Mouse (Mus musculus) liver, embryonic 13.5 days (tissue): ENCODE measurements at regions not wholly inside any gene's neighbourhood (a gene's known extent, or its start where the extent isn't known, plus 50 kb on each side); places are given as distances from the start of the nearest gene placed in this dataset.

Experiments
- ATAC-seq: fragments of 200-750 bp; cut with Nextera tagmentation; 2 replicates; pipeline ENCODE4 v1.8.0; 2017; ENCODE audit warnings: low read depth, mild to moderate bottlenecking, moderate number of reproducible peaks, moderate library complexity
- DNase-seq: peaks from one replicate; pipeline ENCODE4 v3.0.0; 2022
- H3K27ac ChIP-seq: fragments of 300-500 bp; sonication (generic); 2 replicates; pipeline ENCODE4 v1.5.1; 2015; ENCODE audit warnings: moderate library complexity, mild to moderate bottlenecking, inconsistent platforms
- H3K27me3 ChIP-seq: fragments of 300-500 bp; sonication (generic); 2 replicates; pipeline ENCODE4 v1.6.1; 2015; ENCODE audit warnings: mild to moderate bottlenecking, inconsistent platforms
- H3K36me3 ChIP-seq: fragments of 300-500 bp; sonication (generic); 2 replicates; pipeline ENCODE4 v1.6.1; 2015; ENCODE audit warnings: mild to moderate bottlenecking, inconsistent platforms
- H3K4me1 ChIP-seq: fragments of 300-500 bp; sonication (generic); replicated peaks from 2 replicates; pipeline ENCODE4 v1.6.1; 2015; ENCODE audit warnings: inconsistent platforms
- H3K4me2 ChIP-seq: fragments of 300-500 bp; sonication (generic); 2 replicates; pipeline ENCODE4 v1.6.1; 2015; ENCODE audit warnings: inconsistent platforms, mild to moderate bottlenecking, moderate library complexity
- H3K4me3 ChIP-seq: fragments of 300-500 bp; sonication (generic); replicated peaks from 2 replicates; pipeline ENCODE4 v1.5.1; 2015; ENCODE audit warnings: mild to moderate bottlenecking, inconsistent platforms
- H3K9ac ChIP-seq: fragments of 300-500 bp; sonication (generic); 2 replicates; pipeline ENCODE4 v1.6.1; 2015; ENCODE audit warnings: mild to moderate bottlenecking, inconsistent platforms
- H3K9me3 ChIP-seq: fragments of 300-500 bp; sonication (generic); replicated peaks from 2 replicates; pipeline ENCODE4 v1.6.1; 2016; ENCODE audit warnings: inconsistent platforms
- WGBS: fragments of 180-500 bp; shearing (Covaris S2); methylation state at CpG from one replicate; pipeline ENCODE4 v1.1.7; 2015; ENCODE audit not compliant: insufficient replicate concordance; 5-methylcytosine and 5-hydroxymethylcytosine counted together

DNA sequence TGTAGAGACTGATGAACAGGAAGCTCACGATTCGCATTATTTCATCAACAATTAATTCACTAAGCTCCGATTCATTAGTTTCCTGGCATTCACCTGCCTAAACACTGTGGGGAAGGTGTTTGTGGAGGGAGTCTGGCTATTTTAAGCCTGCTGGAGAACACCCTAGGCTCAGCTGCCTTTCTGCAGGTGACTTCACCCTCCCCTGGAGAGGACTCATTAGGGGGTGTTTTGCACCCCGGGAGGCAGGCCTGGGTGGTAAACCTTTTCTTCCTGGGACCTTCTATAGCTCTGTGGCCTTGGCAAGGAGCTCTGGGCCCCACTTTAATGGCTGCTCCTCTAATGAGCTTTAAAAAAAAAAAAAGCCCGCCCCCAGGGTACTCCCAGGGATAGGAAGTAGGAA, 55.4 kb upstream of the Bnc1 start:
- H3K4me1 ChIP-seq: no peaks in the 10 kb centered on the region
- H3K36me3 ChIP-seq: no peaks in the 10 kb centered on the region
- H3K4me3 ChIP-seq: no peak overlapping the region
- no peak overlapping the region for H3K4me2 ChIP-seq
- DNase-seq (no peak), ATAC-seq (no peak)
- no peaks in the 10 kb centered on the region for H3K27me3 ChIP-seq
- no peaks in the 10 kb centered on the region for H3K9me3 ChIP-seq
- 71% methylated on average over 5 of the region's 5 CpGs for WGBS
- no peak overlapping the region for H3K9ac ChIP-seq
- no peak overlapping the region for H3K27ac ChIP-seq

DNA sequence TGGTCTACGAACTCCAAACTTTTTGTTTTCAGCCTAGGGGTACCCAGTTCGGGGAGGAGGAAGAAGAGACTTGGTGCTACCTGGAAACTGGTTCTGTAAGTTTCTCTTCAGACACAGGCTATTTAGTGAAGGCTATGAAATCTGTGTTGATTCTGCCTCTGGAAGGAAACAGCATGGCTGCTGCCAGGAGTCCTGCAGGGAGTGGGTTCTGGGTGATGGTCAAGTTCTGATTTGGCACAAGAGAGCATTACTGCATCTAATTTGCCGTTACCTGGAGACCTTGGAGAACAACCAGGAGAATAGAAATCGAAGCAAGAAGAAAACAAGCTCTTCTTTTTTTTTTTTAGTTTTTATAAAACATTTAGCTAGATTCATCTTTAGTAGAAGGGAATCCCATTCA, 61.3 kb upstream of the Bnc1 start:
- ATAC-seq (no peak), DNase-seq (no peak)
- Histone ChIP-seq H3K4me2 (no peak overlapping the region), H3K27ac (no peak overlapping the region), H3K36me3 (no peaks in the 10 kb centered on the region), H3K27me3 (peaks cover 7% of the 10 kb centered on the region; the same call in 1 of the 2 replicates), H3K4me3 (no peak overlapping the region), H3K9ac (no peak overlapping the region), H3K4me1 (no peaks in the 10 kb centered on the region), H3K9me3 (no peaks in the 10 kb centered on the region)
- WGBS: 48% methylated on average over 4 of the region's 4 CpGs

DNA sequence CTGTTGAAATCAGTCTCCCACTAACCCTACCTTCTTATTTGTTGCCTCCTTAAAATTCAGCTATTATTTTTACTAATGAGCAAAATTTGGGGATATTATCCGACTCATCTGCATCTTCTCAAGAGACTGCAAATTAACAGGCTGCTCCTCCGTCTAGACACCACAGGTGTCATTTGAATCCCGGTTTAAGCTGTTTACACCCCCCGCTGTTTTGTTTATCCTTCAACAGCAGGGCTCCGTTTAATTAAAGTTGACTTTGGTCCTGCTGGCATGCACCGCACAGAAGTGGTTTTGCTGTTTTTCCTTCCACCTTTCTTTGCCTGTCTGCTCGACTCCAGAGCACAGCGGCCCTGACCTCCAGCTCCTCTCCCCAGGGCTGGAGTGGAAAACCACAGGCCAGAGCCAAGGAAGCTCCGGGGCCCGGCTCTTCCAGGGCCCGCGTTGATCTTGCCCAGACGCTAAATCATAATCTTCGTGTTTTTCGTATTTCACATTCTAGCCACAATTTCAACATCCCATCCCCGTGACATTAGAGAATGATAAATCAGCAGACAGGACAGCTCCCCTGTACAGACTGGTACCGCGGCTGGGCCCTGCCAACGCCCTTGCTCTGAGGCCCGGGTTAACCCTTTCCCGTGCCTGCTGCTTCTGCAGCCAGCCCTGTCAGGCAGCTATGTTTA, 64.6 kb upstream of the Bnc1 start:
- peaks cover 7% of the 10 kb centered on the region; the same call in 1 of the 2 replicates for H3K27me3 ChIP-seq
- H3K4me2 ChIP-seq: no peak overlapping the region
- H3K36me3 ChIP-seq: no peaks in the 10 kb centered on the region
- H3K9ac ChIP-seq: no peak overlapping the region
- H3K9me3 ChIP-seq: no peaks in the 10 kb centered on the region
- ATAC-seq (no peak), DNase-seq (no peak)
- 10% methylated on average over 21 of the region's 21 CpGs for WGBS
- H3K4me3 ChIP-seq: no peak overlapping the region
- H3K27ac ChIP-seq: no peak overlapping the region
- no peaks in the 10 kb centered on the region for H3K4me1 ChIP-seq

DNA sequence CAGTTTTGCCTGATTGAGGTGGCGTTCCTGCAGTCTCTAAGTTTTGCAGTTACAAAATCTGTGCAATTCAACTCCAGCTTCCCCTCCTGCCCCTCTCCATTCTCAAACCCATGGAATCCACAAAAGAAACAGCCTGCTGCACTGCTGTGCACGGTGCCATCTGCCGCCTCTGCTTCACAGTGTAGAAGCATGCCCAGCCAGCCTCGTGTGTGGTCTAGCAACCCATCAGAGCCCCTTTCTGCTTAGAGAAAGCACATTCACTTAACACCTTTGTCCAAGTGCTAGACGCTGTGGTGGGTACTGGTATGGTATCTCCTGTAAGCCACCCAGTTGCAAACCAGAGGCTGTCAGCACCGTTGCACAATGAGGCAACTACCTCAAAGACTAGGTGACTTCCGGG, 71.3 kb upstream of the Bnc1 start:
- 41% methylated on average over 7 of the region's 7 CpGs for WGBS
- ATAC-seq: no peak

DNA sequence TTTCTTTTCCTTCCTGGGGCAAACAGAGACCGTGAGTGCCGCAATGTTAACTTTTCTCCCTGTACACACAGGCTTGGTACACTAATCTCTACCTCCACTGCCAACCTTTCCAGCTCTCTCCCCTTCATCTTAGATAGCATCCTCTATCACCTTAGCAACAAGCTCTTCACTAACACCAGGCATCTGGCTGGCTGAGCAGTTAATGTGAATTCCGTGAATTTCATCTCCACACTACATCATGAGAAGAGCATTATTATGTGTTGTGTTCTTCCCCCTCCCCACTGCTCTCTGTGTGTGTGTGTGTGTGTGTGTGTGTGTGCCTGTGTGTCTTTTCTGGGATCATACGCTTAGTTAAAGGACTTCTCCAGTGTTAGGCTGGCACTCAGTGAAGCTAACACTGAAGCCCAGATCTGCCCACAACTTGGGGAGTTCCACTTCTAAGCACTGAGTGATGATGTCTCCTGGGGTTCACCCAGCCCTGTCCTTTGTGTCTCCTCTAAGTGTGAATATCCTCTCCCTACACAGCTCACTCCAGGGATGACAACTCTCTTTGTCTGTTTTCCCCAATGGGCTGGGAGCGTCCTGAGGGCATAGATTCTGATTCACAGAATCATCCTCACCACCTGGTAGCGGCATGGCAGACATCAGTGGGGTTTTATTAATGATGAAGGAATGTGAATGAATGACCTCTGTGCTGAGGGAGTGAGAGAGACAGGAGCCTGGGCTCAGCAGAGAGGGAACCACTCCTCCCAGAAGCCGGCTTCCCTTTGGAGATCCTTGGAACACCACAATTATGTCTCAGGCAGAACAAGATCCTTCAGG, 77.7 kb upstream of the Bnc1 start:
- no peak overlapping the region for H3K27ac ChIP-seq
- H3K4me3 ChIP-seq: no peak overlapping the region
- DNase-seq (no peak), ATAC-seq (no peak)
- WGBS: 66% methylated on average over 7 of the region's 7 CpGs
- H3K4me1 ChIP-seq: no peaks in the 10 kb centered on the region
- H3K36me3 ChIP-seq: no peaks in the 10 kb centered on the region
- no peaks in the 10 kb centered on the region for H3K9me3 ChIP-seq
- no peaks in the 10 kb centered on the region for H3K27me3 ChIP-seq
- H3K4me2 ChIP-seq: no peak overlapping the region
- H3K9ac ChIP-seq: no peak overlapping the region

More for the DNA sequence above, 71.3 kb upstream of the Bnc1 start:
- Histone ChIP-seq H3K36me3 (no peaks in the 10 kb centered on the region), H3K4me1 (no peaks in the 10 kb centered on the region), H3K27ac (no peak overlapping the region), H3K9me3 (no peaks in the 10 kb centered on the region), H3K9ac (no peak overlapping the region), H3K4me2 (no peak overlapping the region), H3K27me3 (no peaks in the 10 kb centered on the region), H3K4me3 (no peak overlapping the region)
- DNase-seq: no peak

DNA sequence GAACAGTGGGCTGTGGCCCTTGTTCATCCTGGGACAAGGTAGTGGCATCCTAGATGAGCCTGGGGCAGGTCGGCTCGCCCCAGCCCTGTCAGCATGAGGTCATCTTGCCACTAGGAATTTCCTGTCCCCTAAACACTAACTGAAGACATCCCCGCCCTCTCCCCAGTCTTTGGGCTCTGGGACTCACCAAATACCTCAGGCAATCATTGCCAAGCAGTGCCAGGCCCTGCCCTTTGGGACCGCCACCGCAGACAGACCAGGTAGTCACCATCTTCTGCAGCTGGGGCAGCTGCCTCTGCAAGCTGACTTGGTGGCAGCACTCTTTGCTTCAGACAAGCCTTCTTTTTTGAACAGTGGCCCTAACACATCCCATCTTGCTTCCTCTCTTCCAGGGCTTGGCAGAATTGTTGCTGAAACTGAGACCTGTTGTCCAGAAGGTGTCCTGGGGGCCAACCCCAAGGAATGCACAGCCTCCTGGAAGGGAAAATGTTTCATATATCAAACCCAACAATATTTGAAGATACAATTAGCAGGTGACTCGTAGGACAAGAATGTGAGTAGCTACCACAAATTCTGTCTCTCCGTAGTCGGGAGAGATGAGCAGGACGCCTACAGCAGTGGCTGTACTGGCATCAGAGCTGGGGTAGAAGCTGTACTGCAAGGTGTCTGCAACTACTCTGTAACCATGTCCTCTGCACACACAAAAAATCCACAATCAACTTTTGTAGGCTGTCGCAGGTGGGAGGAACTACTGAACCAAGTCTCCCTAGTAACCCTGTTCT, 79.0 kb upstream of the Bnc1 start:
- Histone ChIP-seq H3K4me1 (no peaks in the 10 kb centered on the region), H3K9ac (no peak overlapping the region), H3K36me3 (no peaks in the 10 kb centered on the region), H3K27me3 (no peaks in the 10 kb centered on the region), H3K27ac (no peak overlapping the region), H3K4me3 (no peak overlapping the region), H3K9me3 (no peaks in the 10 kb centered on the region), H3K4me2 (no peak overlapping the region)
- ATAC-seq: no peak
- WGBS: 61% methylated on average over 10 of the region's 10 CpGs
- DNase-seq: no peak

DNA sequence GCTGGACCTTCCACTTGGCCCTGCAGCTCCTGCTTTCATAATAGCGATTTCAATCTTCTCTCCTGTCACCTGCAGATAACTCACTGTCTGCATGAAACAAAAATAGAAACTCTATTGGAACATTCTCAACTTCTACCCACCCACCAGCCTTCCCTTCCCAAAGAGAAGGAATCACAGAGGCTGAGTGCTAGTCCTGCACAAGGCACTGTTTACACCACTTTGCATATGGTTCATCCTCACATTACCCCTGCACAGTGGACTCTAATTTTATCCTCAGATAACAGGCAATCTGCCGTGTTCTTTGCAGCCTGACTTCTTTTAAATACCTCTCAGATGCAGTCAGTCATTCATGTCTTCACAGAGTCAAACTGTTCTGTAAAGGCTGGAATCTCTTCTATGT, 83.3 kb upstream of the Bnc1 start:
- Histone ChIP-seq H3K36me3 (no peaks in the 10 kb centered on the region), H3K4me3 (no peak overlapping the region), H3K4me1 (no peaks in the 10 kb centered on the region), H3K9ac (no peak overlapping the region), H3K9me3 (no peaks in the 10 kb centered on the region), H3K27me3 (no peaks in the 10 kb centered on the region), H3K27ac (no peak overlapping the region), H3K4me2 (no peak overlapping the region)
- 44% methylated on average over 2 of the region's 2 CpGs for WGBS
- DNase-seq (no peak), ATAC-seq (no peak)

DNA sequence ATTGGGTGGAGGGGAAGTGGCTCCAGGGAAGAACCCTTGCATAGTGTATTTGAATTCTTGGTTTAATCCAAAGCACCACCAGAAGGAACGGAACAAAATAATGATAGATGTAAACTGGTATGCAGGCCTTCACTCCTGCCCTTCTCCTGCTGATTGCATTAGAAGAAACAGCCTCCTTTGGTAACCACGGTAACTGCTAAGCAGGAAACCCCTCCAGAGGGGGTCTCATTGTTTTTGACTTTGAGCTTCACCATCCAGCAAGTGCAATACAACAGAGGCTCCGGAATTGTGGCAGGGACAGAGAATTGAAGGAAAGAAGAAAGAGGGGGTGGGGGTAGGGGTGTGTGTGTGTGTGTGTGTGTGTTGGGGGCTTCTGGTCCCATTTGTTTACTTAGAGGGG, 89.8 kb upstream of the Bnc1 start:
- ATAC-seq: no peak
- no peak overlapping the region for H3K4me2 ChIP-seq
- H3K4me3 ChIP-seq: no peak overlapping the region
- H3K9me3 ChIP-seq: no peaks in the 10 kb centered on the region
- no peaks in the 10 kb centered on the region for H3K36me3 ChIP-seq
- H3K27me3 ChIP-seq: no peaks in the 10 kb centered on the region
- 18% methylated on average over 3 of the region's 3 CpGs for WGBS
- H3K4me1 ChIP-seq: no peaks in the 10 kb centered on the region
- H3K27ac ChIP-seq: no peak overlapping the region
- no peak for DNase-seq
- no peak overlapping the region for H3K9ac ChIP-seq

DNA sequence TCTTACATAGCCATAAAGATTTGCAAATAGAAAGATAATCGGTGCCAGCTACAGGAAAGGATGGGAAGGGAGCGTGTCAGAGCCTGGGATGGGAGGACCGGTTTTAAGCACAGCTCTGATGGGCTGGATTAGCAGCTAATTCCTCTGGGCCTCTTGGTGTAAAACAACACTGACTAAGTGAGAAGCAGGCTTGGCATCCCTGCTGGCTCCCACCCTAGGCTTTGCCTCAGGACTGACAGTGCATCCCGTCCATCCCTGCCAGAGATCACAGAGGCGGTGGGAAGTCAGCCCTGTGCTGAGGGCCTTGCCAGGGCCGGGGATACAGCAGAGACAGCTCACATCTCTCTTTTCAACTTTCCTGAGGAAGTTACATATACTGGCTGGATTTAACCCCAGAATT, 90.8 kb upstream of the Sh3gl3 start:
- Histone ChIP-seq H3K9me3 (no peaks in the 10 kb centered on the region), H3K27ac (no peak overlapping the region), H3K4me2 (no peak overlapping the region), H3K36me3 (no peaks in the 10 kb centered on the region), H3K4me1 (no peaks in the 10 kb centered on the region), H3K9ac (no peak overlapping the region), H3K27me3 (no peaks in the 10 kb centered on the region), H3K4me3 (no peak overlapping the region)
- 31% methylated on average over 6 of the region's 6 CpGs for WGBS
- ATAC-seq: no peak
- no peak for DNase-seq

DNA sequence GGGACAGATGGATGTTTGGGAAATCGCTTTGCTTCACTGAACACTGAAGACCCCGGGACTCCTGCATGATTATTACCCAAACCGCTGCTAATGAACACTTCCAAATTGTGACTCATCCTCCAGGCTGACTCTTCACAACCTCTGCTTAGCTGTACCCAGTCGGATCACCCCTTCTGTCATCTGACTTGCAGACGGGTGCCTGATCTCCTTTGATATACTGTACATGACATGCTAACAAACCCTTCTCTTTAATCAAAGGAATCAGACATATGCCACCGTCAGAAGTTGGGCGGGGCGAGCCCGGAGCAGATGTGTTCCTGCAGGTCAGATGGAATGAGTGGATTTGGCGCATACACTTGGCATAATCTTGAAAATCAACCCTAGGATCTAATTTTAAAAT, 89.2 kb upstream of the Sh3gl3 start:
- Histone ChIP-seq H3K4me2 (no peak overlapping the region), H3K36me3 (no peaks in the 10 kb centered on the region), H3K4me1 (no peaks in the 10 kb centered on the region), H3K27me3 (no peaks in the 10 kb centered on the region), H3K27ac (no peak overlapping the region), H3K9ac (no peak overlapping the region), H3K9me3 (no peaks in the 10 kb centered on the region), H3K4me3 (no peak overlapping the region)
- no peak for ATAC-seq
- 64% methylated on average over 10 of the region's 10 CpGs for WGBS
- DNase-seq: no peak

DNA sequence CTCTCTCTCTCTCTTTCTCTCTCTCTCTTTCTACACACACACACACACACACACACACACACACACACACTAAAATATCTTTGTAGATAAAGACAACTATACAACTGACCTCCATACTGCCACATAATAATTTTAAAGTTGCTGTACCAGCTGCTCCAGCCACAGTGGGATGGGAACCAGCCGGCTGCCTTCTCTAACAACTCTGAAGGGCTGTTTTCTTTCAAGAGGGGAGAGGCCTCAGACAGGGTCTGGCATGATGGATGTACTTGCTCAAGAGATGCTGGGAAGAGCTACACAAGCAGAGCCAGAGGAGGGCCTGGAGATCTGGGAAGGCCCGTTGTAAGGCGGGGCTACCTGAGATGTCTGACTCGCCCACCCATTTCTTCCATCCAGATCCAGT, 88.4 kb upstream of the Sh3gl3 start:
- WGBS: 72% methylated on average over 4 of the region's 4 CpGs
- DNase-seq: no peak
- no peak overlapping the region for H3K4me3 ChIP-seq

More for the DNA sequence above, 88.4 kb upstream of the Sh3gl3 start:
- no peaks in the 10 kb centered on the region for H3K4me1 ChIP-seq
- no peaks in the 10 kb centered on the region for H3K9me3 ChIP-seq
- ATAC-seq: no peak
- H3K36me3 ChIP-seq: no peaks in the 10 kb centered on the region
- no peak overlapping the region for H3K4me2 ChIP-seq
- H3K27me3 ChIP-seq: no peaks in the 10 kb centered on the region
- H3K9ac ChIP-seq: no peak overlapping the region
- H3K27ac ChIP-seq: no peak overlapping the region
